Mouse (Mus musculus) fat pad, adult 2 months (tissue): ENCODE measurements around the gene A930004D18Rik.

Source experiments
- DNase-seq: peaks from one replicate; pipeline ENCODE4 v3.0.0-alpha.2; 2011; ENCODE audit warnings: low read depth, low spot score; ENCODE audit errors: extremely low read depth

Gene A930004D18Rik

DNA sequence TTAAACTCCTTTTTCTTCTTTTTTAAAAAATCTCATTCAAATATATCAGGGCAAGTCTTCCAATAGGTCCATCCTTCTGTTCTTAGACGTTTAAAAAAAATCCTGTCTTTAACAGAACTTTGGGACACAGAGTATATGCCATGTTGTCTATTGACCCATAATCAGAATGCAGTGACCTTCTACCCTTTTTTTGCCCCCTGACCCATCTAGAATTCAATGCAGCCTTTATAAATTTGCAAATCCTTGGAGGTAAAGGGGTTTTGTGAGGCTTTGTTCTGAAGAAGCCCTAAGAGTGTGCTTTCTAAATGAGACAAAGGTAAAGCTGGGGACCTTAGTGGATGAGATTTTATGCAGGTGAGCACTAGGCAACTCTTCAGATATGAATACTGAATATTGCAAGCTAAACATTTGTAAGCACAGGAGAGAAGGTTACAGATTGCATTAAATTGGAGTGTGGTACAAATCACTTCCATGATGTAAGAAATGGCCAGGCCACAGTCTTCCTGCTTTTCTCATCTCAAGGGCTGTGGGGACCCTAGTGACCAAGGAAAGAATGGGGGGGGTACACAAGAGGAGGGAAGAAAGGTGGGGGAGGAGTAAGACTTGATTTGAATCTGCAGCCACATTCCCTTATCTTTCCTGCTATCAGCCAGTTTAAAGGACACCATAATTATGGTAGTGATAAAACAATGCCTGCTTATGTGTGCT lies 15.9 kb upstream of the A930004D18Rik start:
- DNase-seq, result no peak

DNA sequence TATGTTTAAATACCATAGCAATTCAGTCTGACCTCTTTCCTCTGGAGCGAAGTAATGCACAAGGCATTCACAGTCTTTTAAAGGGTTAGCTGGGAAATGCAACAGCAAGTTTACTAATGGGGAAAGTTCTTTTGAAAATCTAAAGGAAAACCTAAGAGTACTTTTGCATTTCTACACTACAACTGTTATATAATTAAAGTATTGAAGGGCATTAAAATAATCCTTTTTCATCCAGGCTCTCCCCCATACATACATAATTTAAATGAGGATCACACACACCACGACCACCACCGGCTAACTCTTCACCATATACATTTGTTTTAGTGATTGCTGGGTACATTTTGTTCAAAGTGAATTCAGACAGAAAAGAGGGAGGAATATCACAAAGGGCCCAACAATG lies 15.0 kb upstream of the A930004D18Rik start:
- DNase-seq, result no peak

DNA sequence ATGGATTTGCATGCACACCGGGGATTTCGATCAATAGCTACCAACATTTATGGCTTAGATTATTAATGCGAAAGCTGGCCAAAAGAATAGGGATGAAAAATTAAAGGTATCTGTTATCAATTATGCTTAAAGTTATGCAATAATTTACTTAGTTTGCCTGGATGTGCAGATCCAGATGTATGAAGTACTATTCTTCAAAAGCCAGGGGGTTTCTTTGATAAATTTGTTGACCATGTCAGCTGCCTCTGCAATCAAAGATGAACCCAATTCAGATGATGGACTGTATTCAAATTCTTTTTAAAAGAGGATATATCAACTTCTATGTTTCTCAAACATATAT lies 14.3 kb upstream of the A930004D18Rik start:
- no peak for DNase-seq

DNA sequence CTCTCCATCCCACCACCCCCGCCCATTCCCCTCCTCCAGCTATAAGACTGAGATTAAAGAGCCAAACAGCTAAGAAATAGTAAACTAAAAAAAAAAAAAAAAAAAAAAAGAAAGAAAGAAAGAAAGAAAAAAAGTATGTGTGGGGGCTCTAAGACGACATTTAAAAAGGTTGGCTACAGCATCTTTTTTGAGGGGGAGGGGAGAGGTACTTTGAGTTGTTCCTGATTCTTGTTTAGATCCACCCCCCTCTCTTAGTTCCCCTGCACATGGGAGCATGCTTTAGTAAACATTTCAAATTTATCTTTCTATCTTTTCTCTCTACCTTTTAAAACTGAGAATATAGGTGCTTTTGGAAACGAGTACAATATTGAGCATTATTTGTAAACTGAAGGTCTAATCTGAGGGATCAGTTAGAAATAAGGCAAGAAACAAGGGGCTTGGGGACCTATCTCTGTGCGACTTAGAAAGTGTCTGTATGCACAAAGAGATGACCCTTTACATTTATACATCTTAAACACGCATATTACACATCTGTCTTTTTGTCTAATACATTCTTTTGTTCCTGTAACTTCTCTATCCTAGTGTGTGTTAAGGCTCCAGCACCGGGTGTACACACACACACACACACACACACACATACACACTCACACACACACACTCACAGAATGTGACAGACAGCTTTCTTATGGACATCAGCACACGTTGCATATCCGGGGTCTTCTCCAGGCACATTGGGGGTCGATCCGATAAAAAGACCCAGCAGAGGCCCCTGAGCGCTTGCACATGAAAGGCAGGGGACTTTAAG lies 13.7 kb upstream of the A930004D18Rik start:
- no peak for DNase-seq

DNA sequence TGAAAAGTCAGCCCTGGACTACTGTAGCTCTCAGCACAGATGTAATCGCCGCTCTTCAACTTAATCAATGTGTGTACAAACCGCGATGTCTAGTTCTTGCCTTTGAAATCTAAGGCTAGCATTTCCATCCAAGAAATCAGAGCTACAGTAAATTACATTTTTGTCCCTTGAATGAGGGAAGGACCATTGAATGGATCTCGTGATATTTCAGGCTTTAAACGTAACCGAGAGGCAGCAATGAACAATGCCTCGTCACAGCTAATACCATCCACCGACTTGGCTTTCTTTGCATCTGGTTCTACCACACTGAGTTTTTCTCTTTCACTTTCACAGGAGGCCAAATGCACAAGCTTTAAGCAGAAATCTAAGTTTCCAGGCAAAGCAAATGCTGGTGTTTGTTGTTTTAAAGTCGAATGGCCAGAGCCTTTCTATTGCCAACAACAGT lies 13.0 kb upstream of the A930004D18Rik start:
- no peak for DNase-seq

DNA sequence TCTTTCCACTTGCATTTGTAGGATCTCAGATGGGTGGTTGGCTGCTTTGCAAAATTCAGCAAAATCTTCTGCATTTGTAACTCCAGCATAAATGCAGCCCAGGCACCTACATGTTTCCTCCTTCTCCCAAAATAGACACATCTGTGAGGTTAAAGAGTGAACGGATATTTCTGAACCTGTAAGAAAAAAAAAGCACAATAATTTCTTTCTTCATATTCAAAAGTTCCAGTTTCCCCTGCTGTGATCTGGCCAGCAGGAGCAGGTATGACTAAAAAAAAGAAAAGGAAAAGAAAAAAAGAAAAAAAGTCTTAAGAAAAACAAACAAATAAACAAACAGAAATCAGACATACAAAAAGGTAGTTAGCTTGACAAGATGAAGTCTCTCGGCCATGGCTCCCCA lies 12.5 kb upstream of the A930004D18Rik start:
- no peak for DNase-seq

DNA sequence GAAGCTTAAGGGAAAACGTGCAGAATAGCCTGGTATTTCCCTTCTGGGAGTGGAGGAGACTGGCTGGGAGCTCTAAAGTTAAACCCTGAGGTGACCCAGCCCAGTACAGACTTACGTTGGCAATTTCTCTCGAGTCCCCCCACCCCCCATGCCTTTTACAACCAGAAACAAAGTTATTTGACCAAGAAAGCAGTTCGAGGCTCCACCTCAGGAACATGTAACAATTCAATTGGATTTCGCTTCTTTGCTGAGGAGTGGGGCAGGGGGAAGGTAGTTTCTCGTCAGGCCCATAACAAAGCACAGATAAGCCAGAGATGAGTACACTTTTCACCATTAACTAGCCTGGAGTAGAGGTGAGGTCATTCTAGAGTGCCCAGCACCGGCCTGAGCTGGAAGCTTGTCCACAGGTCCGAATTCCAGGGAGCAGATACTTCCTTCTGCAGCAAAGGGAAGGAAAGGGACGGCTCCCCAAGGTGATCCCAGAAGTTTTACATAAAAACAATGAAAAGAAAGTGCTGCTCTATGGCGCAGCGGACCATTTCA lies 11.8 kb upstream of the A930004D18Rik start:
- DNase-seq, result no peak

DNA sequence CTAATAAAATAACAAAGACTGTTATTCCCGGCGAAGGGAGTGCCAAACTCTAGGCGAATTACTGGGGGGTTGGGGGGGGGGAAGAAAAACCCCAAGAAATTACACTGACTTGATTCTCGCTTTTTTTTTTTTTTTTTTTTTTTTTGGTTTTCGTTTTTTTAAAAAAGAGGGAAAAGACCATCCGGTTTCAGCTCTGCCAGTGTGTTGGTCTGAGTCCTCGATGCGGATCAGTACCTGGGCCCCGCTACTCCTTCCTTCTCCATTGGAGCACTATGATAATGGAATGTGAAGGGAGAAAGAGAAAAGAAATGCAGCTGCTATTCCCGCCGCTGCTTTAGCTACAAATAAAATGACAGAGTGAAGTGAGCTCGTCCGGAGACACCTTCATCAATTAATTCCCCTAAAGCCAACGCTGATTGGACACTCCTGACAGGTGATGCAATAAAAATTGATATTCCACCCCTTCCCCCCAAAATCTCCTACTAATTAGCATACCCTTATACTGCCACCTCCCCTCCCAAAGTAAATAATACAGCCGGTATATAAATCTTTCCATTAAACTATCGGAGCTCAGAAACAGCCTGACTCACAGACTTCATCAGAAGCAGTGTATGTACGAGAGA lies 11.0 kb upstream of the A930004D18Rik start, which contains the start of gene Skida1:
TSS of gene Skida1 (minus strand) at position 599 of the 623 bp plus-strand sequence.
- DNase-seq, result no peak

DNA sequence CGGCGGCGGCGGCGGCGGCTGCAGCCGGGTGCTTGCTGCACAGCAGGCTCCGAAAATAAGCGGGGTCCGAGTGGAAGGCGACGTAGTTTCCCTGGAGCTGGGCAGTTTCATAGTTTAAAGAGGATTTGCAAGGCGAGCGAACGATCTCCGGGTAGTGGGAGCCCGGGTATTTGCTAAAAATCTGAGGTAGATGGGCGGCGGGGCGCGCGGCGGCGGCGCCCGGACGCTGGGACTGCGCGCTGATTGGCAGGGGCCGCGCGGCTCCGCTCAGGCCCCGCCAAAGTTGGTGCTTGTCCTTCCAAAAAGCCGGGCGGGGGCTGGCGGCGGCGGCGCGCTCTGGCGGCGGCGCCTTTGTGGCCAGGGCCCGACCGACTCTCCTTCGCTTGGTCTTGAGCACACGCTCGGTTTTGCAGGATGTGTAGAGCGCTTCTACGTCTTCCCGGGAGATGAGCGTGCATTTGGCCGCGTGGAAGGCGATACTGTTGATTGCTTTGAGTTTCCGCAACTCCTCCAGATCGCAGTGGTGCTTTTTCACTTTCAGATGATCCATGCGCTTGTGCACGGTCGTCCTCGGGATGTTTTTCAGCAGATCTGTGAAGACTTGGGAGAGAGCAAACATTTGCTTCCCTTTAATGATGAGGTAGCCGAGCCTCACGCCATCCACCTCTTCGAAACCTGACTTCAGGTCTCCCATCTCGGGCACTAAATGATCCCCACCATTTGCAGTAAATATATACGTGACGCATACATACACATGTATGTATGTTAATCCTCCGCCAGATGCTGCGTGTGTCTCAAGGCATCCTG lies 10.3 kb upstream of the A930004D18Rik start:
- no peak for DNase-seq

DNA sequence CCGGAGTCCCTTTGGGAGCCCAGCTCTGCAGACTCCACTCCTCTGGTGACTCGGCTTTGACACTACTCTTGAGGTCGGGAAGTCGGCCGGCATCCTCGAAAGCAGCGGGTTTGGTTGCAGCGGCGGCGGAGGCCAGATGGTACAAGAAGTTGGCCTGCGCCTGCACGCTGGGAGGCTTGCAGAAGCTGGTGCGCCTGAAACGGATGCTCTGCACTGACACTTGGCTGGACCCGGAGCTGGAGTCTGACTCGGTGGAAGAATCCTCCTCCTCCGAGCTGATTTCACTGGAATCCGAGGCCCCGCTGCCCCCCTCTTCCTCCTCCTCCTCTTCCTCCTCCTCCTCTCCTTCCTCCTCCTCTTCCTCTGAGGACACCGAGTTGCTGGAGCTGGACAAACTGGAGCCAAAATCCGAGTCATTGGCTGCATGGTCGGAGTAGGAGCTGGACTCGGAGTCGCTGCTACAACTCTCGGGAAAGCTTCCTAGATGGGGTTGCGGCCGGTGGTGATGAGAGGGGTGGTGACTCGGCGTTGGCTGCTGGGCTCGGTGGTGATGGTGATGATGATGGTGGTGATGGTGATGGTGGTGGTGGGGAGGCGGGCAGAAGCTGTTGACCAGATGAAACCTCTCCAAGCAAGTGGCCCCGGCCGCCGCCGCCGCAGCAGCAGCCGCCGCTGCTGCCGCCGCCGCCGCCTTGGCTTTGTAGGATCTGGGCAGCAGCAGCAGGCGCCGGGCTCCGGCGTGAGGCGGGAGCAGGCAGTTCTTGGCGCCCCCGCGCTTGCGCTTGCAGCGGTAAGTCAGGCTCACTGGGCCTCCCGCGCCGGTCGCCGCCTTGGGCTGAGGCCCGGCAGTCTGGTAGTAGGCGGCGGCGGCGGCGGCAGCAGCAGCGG lies 9.5 kb upstream of the A930004D18Rik start:
- no peak for DNase-seq

DNA sequence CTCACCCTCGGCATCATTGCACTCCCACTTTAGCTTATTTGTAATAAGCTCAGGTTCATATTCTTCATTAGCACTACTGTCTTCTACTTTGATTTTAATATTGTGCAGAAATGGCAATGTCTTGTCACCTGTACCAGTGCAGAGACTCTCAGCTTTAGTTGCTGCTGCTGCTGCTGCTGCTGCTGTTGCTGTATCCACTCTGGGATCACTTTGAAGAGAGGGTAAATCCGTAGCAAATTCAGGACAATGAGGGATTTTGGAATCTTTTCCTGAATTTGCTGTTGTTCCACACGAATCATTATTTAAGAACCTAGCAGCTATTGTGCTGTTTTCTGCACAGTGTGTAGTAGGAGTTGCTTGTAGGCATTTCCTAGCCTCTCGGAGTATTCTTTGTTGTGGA lies 8.6 kb upstream of the A930004D18Rik start:
- DNase-seq, result no peak

DNA sequence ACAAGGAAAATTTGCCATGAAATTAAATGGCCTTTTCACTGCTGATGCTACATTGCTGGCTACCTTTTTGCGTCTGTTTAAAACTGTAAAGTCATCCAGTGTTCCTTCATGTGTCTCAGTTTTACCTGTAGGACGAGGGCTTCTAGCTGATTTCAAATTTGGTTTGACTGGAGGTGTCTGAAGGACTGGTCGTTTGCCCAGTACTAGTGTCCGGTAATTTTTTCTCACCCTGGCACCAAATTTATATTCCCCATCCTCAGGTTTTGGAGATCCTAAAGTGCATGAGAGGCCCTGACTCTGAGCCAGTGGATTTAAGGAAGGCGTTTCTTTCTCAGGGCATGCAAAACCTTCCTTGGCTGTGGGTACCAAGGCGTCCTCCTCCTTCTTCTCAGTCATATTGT lies 8.2 kb upstream of the A930004D18Rik start:
- DNase-seq, result no peak

DNA sequence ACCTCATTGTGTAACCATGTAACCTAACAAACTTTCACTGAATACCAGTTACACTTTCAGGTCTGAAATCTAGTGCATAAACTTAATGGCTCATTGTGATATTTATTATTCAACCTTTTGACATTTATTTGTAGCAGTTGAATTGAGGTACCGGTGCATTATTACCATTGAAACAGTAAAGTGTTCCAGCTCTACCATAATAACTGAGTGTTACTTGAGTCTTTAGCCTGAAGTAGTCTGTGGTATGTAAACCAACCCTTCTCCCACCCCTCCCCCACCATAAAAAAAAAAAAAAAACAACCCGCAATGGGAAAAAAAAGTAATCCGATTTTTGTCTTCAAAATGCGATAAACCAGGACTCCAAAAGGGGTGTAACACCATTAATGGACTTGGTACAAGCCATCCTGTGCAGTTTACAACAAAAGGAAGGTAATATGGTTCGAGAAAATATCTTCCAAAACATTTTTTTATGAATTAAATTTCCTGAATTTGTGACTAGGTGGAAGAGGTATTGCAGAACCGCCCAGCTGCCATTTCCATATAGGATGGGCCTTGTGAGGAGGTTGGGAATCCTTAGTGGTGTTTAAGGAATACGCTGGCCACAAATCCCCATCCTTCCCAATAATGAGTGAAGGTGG lies 7.7 kb upstream of the A930004D18Rik start:
- DNase-seq, result no peak

DNA sequence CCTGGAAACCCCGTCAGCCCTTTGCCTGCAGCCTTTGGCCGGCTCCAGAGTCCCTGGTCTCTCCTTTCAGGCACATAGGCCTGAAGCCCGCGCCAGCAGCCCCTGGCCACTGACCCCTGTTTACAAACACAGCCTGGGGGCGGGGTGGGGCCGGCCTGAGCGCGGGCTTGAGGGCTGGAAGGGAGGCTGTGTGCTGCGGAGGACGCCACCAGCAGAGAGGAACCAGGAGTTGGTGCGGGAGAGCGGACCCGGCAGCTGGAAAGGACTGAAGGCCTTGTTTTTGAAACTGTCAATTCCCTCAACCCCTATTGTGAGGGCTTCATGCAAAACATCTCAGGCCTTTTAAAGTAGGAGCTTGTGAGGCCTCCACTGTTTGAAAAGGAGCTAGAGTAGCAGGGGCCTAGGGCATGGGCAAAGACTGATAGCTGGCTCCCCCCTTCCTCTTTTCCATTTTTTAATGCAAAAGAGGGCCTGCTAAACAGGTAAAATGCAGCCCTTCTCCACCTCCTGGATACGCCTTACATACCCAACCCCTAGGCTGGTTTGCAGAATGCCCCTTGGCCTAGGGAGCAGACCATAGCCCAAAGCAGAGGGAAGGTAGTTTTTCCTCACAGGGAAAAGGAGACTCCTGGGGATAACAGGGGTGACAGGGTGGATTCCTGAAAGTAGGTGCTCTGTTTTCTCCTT lies 3.8 kb upstream of the A930004D18Rik start:
- DNase-seq, result no peak

DNA sequence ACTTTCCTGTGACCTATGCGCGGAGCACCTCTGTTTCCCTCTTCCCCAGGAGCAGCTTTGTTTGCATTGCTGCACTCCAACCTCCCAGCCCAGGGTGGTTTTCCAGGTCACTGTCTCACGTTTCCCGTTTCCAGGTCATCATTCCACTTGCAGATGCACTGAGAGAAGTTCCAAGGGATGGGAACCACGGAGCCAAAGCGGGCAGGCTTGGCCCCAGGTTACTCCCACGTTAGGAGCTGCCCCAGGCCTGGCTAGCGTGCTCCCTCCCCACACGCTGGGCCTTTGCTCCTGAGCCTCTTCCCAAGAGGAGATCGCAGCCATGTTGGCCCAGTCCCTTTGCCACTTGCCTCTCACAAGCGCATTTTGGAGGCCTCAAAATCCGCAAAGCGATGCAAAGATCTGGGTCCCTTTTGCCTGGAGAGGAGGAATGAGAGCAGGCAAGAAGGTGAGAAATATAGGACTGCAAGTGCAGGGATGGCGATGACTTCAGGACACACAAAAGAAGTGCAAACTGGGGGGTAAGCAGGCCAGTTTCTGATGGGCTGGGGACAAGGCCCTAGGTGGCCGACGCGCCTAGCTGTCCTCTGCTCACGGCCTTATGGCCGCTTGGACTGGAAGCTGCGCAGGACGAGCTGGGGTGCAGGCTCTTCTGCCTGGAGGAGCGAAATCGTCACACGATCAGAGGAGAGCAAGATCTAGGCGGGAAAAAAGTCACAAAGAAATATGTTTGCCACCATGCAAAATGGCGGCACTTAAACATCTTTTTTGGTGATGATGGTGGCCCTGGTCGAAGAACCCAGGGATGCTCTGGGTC lies 3.0 kb upstream of the A930004D18Rik start:
- no peak for DNase-seq

DNA sequence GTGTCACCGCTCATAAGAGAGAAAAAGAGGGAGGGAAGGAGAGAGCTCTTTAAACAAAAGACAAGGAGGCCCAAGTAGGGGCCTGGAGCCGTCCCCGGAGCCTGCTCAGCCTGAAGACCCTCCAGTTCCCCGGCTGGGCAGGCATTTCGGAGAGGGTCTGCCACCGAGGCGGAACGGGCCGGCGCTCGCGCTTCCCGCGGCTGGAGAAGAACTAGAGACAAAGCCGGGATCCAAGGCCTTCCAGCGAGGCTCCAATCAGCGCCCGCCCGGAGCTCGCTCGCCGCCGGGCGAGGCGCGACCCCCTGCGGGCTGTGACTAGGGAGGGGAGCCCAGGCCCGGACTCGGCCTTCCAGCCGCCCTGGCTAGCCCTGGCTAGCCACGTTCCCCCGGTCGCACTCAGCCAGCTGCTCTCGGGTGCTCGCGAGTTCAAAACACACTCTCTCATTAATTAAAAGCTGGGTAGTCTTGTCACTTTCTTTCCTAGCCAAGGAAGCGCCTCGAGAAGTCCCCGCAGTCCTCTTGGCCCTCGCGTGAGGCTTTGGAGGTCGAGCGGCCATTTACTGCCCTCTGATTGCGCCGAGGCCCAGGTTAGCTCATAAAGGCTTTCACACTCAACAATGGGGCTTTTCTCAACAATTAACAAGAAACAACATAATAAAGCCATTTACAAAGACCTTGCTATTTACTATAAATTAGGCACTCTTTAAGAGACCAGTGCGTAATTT lies 2.2 kb upstream of the A930004D18Rik start:
- no peak for DNase-seq

DNA sequence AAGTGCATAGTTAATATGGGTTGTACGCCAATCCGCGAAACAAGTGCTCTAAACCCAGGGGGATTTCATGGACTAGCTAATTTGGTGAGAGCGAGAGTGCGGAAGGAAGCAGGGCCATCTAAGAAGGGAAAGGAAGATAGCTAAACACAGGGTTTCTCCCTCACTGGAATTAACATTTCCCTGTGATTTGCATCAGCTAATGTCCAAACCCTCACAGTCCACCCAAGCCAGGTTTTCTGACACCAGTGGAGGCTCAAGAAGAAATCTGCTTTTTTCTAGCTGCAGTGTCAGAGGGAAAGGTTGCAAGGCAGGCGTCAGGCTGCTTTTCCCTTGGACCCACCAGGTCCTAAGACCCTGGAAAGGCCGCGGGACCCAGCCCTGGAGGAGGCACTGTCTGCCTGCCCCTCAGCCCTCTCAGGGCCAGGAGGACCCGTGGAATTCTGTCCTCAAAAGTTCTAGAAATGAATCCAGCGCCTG lies 1.4 kb upstream of the A930004D18Rik start:
- DNase-seq, result no peak
